Mouse (Mus musculus) spleen, adult 12 weeks (tissue): ENCODE data around the gene Manea.
"Not testable (repeated sequence)": the region's sequence is repeated elsewhere in the genome, so short reads cannot be mapped to it uniquely, and the experiment has no call there.

ENCODE experiments used
- DNase-seq: peaks from one replicate; pipeline ENCODE4 v3.0.0; 2022; ENCODE audit warnings: low spot score

Manea gene

DNA sequence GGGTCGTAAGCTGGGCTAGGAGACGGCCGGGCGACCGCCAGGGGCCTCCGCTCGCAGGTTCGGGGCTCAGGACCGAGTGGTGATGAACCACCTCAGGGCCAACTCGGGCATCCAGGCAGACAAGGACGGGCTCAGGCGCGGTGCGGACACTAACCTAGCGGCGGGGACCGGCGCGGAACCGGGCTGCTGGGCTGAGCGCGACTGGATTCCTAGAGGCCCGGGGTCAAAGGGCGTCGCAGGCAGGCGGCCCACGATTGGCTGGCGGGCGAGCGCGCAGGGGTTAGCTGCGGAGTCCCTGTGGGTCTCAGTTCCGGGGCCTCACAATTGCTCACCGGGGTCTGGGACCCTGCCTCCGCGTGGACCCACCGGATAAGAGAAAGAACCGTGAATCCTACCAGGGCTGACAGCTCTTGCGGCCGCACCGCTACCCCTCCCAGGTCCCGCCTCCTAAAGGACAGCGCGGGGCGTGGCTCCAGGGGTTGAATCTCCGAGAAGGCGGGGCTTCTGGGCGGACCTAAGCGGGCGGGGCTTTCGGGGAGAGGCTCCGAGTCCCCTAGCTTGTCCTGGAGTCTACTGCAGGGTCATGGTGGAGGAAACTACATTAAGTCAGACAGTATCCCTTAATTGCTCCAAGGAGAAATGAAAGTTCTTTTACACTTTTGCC is at the start of gene Manea:
TSS of gene Manea (minus strand) at position 449 of the 664 bp plus-strand sequence.
- DNase-seq: peak; percentile 88

DNA sequence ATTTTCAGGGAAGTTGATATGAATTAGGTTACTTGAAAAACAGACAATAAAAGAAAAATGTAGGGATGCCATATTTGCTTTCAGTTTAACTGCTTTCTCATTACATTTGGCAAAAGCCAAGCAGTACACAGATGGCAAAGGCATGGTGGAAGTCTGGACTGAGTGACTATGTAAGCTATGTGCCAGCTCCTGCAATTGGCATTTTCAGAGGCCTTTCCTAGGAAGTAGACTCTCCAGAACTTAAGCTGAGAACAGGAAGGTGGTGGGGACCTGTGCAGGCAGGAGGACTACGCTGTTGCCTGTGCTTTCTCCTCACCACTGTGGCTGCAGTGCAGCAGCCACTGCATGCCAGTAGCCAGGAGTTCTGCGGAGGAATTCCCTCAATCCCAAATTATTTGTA is 7.9 kb upstream of the Manea start:
- no peak for DNase-seq

DNA sequence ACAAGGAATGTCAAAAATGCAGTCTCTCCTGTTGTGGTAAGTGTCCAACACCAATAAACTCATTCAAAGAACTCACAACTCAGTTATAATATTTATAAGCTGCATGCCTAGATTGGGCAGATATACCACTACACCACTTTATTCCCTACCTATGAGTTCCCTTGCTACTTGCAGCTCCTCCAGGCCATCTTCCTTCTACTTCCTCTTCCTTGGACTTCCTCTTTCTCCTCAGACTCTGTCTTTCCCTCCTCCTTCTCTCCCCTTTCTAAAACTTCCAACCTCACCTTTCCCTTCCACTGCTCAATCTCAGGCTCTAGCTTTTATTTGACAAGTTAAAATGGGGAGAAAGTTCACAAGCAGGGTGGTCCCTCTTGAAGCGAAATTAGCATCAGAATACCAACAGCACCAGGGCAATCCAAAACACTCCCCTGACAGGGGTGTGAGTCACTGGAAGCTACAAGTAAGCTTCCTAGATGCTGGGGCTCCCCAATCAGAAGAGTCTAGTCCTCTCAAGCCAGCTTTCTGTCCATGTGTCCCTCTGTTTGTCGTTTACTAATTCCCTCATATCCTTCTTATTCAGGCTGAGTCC is 7.0 kb upstream of the Manea start:
- no peak for DNase-seq

DNA sequence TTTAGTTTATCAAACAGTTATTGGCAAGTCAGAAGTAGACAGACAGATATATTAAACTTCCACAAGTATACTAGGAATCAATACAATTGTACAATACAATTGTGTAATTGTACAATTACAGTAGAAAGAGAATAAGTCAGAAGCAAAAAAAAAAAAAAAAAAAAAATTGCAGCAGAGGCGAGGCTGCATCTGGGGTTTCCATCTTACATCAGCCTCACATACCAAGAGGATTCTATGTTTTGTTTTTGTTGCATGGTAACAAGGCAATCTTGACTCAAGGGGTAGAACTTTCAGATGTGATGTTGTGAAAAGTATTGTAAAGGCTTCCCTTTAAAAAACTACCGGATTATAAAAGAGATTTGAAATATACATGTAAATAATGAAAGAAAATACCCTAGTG is 548 bp upstream of the Manea start:
- DNase-seq: no peak

DNA sequence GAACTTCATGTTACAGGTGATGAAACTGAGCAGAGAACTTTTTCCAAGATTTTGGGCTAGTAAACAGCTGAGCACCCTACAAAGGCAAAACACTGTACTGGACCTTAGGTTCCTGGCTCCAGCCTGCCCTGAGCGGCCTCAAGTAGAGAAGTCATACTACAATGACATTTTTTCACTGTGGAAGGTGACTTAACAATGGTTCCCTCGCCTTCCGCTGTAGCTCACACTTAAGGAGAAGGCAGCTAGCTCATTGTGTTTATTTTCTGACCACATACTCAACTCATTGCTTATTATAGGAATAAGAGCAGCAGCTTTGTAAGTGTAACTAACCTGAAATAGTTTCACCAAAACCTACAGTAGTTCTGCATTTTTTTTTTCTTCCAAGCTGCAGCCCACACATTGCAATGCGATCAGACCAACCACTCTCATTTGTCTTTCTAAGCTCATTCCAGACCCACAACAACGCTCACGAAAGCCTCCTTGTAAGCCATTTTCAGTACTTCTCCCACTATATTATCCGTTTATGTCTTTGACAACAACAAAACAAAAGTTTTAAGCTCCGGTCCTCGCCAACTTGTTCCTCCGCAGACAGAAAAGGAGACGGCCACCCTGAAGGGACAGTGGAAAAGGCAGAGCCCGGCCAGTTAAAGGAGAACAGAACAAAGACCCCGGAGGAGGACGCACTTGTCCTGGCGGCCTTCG is 799 bp downstream of the Manea start:
- peak; percentile 4 for DNase-seq

DNA sequence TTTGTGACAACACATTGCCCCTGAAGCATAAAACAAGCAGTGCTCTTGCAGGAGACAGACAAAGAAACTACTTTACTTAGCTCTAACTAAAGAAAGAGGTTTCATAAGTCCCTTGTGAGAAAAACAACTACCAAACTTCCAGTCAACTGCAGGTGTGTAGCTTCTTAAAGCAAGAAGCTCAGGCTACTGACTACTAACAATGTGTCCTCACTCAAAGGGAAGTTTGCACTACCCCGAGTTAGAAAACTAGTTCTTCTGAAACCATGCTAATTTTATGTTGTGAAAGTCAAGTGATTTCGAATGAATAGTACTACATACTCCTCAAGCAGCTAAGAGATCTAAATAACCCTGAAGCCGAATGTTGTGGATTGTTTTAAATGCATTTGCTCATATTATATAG is 1.6 kb downstream of the Manea start:
- DNase-seq: no peak

DNA sequence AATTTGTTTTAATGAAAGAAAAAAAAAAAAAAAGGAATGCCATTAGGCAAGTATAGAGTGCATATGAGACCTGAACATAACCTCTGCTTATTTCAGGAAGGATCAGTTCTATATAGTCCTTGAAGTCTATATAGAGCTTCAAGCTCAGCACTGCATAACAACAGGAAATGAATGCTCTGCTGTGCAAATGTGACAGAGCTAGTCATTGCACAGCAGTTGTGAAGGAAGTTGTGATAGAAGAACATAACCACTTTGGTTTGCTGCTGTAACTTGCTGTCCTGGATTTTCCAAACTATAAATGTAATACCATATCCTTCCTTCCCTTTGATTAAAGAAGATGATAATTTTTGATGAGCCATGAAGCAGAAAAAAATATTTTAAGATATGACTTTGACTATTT is 4.3 kb downstream of the Manea start:
- no peak for DNase-seq

DNA sequence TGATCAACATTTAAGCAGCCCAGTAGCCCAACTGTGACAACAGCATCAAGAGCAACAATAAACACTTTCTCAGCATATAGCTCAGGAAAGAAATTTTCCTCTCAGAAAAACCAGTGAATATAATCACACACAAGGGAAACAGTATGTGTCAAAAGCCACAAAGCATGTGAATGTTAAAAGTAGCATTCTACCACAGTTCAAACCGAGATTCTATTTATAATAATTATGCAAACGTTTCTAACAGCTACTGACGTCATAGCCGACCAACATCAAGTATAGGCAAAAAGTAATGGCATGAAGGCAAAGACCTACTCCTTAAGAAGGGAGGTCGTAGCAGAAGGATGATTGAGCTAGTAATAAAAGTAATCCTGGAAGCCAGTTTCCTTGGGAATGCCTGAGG is 8.1 kb downstream of the Manea start:
- DNase-seq: no peak

DNA sequence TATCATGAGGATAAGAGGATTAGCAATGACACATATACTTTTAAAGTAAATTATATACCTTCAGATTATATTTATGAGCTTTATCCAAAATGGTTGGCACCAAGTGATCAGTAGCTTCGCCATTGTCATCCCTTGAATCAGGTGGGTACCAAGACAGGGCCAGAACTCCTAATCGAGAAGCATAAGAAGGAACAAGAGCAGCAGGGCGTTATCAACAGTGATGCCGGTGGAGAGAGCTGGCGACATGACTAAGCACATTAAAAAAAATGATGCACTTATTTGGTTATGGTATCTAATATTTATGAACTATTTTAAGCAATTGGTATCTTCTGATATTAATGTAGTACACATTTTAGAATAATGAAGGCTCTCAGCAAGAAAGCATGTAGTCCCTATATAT is 10.1 kb downstream of the Manea start:
- no peak for DNase-seq

DNA sequence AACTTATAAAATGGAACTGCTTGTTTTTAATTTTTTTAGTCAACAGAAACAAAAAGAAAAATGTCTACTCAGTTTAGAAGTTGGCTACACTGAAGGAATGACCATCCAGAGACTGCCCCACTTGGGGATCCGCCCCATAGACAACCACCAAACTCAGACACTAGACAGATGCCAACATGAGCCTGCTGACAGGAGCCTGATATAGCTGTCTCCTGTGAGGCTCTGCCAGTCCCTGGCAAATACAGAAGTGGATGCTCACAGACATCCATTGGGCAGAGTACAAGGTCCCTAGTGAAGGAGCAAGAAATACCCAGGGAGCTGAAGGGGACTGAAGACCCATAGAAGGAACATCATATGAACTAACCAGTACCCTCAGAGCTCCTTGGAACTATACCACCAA is 42.0 kb downstream of the Manea start:
- DNase-seq: not testable (repeated sequence)

DNA sequence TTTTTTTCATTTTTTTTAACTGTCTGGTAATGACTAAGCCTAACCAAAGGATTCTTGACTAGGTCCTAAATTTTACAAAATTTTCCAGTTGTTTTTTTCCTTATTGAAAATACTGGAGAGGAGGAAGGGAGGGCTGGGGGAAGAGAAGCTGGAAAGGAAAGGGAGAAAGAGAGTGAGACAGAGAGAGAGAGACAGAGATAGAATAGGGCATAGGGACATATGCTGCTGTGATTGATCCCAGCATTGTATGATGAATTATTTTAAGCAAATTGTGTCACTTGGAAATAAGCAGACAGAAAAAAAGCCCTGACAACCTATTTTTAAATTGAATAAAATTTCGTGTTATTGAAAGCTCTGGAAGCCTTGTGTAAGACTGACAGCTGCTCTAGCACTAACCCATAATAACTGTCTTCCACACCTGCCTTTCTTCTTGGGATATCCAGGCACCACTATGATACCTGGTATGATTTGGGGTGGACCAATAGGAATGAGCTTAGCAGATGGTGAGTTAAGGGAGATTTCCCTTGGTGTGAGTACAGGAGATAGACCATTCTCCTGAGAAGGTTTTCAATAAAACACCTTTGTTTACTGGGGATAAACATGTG is 69.5 kb downstream of the Manea start:
- DNase-seq: no peak

DNA sequence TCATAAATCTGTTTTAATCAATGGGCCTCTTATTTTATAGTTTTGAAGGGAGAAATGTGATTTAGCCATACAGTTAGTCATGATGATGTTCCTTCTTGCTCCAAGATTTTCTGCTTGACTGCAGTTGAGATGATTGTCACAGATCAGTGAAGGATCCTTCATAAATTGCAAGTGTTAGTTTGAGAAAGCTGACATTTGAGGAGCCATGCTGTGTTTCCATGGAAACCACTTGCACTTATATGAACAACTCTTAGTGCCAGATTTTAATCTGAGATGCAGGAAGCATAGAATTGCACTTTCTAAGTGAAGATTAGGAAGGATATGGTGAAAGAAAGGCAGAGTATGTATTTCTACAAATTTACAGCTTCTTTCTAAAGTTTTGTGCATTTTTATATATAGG is 70.4 kb downstream of the Manea start:
- no peak for DNase-seq

DNA sequence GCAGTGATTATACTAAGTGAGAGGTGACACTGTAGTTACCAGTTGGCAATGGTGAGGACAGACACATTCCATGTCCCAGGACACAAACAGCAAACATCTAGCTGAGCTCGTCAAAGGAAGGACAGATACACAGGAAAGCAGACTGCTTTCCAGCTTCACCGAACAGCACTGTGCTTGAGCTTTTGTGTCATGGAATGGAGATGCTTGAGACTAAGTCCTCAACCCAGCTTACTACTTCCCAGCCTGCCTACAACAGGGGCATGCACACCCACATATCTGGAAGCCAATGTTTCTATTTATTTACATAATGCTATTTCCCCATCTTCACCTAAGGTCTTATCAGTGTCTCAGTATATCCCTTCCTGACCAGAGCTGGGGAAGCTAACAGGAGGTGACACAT is 70.9 kb downstream of the Manea start:
- DNase-seq: no peak
